Mouse (Mus musculus) forebrain, embryonic 14.5 days (tissue): ENCODE measurements at regions not wholly inside any gene's neighbourhood (a gene's known extent, or its start where the extent isn't known, plus 50 kb on each side); places are given as distances from the start of the nearest gene placed in this dataset.

ENCODE experiments used
- ATAC-seq: fragments of 200-750 bp; cut with Nextera tagmentation; 2 replicates; pipeline ENCODE4 v1.8.0; 2017; ENCODE audit warnings: mild to moderate bottlenecking, moderate library complexity
- DNase-seq: peaks from one replicate; pipeline ENCODE4 v3.0.0-alpha.2; 2015; ENCODE audit warnings: low spot score
- H3K27ac ChIP-seq: fragments of 300-500 bp; sonication (generic); 2 replicates; pipeline ENCODE4 v1.5.1; 2014; ENCODE audit warnings: low read depth, mild to moderate bottlenecking, control low read depth, low read length, moderate library complexity
- H3K27me3 ChIP-seq: fragments of 300-500 bp; sonication (generic); replicated peaks from 2 replicates; pipeline ENCODE4 v1.6.1; 2014; ENCODE audit warnings: low read length, control low read depth, mixed read lengths; ENCODE audit not compliant: control insufficient read depth, insufficient read depth
- H3K36me3 ChIP-seq: fragments of 300-500 bp; sonication (generic); 2 replicates; pipeline ENCODE4 v1.6.1; 2014; ENCODE audit warnings: low read length, control low read depth; ENCODE audit not compliant: control insufficient read depth, insufficient read depth
- H3K4me1 ChIP-seq: fragments of 300-500 bp; sonication (generic); 2 replicates; pipeline ENCODE4 v1.6.1; 2014; ENCODE audit warnings: antibody characterized with exemption, low read length, control low read depth; ENCODE audit not compliant: control insufficient read depth, insufficient read depth
- H3K4me2 ChIP-seq: fragments of 300-500 bp; sonication (generic); 2 replicates; pipeline ENCODE4 v1.6.1; 2014; ENCODE audit warnings: mild to moderate bottlenecking, control low read depth, low read length
- H3K4me3 ChIP-seq: fragments of 300-500 bp; sonication (generic); 2 replicates; pipeline ENCODE4 v1.5.1; 2014; ENCODE audit warnings: low read depth, low read length, control low read depth
- H3K9ac ChIP-seq: fragments of 300-500 bp; sonication (generic); 2 replicates; pipeline ENCODE4 v1.6.1; 2014; ENCODE audit warnings: mild to moderate bottlenecking, low read length, control low read depth, moderate library complexity
- H3K9me3 ChIP-seq: fragments of 300-500 bp; sonication (generic); replicated peaks from 2 replicates; pipeline ENCODE4 v1.6.1; 2016; ENCODE audit warnings: low read length, control low read depth, mixed read lengths; ENCODE audit not compliant: control insufficient read depth
- WGBS: fragments of 180-500 bp; shearing (Covaris S2); extraction: QIAGEN DNeasy Blood & Tissue Kit; methylation state at CpG from one replicate; pipeline ENCODE4 v1.1.7; 2014; 5-methylcytosine and 5-hydroxymethylcytosine counted together

DNA sequence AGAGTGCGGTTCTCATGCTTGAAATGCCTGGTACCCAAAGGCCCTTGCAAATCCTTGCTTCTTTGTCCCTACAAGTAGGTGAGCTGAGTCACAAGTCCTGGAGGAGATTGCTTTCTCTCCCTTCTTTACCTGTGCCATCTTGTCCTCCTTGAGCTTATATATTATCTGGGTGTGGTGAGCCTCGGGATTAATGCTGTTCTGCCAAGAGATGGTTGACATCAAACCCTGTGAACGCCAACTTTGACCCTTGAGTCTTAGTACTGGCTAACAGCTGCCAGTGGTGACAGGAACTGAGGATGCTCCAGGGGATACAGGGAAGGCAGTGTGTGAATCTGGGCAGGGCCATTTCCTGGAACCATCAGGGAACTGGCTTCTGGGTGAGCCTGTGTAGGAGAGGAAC, 1160.5 kb upstream of the A1bg start:
- no peaks in the 10 kb centered on the region for H3K4me1 ChIP-seq
- H3K4me2 ChIP-seq = no peak overlapping the region
- H3K4me3 ChIP-seq = no peak overlapping the region
- H3K27me3 ChIP-seq = no peaks in the 10 kb centered on the region
- 93% methylated on average over 3 of the region's 3 CpGs for WGBS
- no peak overlapping the region for H3K9ac ChIP-seq
- H3K36me3 ChIP-seq = no peaks in the 10 kb centered on the region
- no peaks in the 10 kb centered on the region for H3K9me3 ChIP-seq
- H3K27ac ChIP-seq = no peak overlapping the region
- DNase-seq (no peak), ATAC-seq (no peak)

DNA sequence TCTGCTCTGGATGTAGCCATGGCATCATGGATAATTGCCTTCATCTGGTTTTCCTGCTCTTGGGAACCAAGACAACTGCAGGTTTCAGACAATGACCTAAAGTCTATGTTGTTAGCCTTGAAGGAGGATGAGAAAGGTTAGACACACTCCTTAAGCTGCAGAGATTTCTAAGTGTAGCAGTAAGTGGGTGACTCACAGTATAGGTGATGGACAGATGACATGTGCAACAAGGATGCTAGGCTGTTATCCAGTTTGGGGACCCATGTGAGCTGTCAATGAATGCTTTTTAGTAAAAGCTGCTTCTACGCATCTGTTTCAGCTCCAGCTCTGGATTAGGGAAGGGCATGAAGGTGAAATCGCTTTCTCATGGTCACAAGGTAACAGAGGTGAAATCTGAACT, 1159.7 kb upstream of the A1bg start:
- Histone ChIP-seq H3K4me1 (no peaks in the 10 kb centered on the region), H3K9ac (no peak overlapping the region), H3K36me3 (no peaks in the 10 kb centered on the region), H3K4me3 (no peak overlapping the region), H3K27ac (no peak overlapping the region), H3K4me2 (no peak overlapping the region), H3K27me3 (no peaks in the 10 kb centered on the region), H3K9me3 (no peaks in the 10 kb centered on the region)
- no peak for DNase-seq
- WGBS = 94% methylated on average over 2 of the region's 2 CpGs
- ATAC-seq = no peak

DNA sequence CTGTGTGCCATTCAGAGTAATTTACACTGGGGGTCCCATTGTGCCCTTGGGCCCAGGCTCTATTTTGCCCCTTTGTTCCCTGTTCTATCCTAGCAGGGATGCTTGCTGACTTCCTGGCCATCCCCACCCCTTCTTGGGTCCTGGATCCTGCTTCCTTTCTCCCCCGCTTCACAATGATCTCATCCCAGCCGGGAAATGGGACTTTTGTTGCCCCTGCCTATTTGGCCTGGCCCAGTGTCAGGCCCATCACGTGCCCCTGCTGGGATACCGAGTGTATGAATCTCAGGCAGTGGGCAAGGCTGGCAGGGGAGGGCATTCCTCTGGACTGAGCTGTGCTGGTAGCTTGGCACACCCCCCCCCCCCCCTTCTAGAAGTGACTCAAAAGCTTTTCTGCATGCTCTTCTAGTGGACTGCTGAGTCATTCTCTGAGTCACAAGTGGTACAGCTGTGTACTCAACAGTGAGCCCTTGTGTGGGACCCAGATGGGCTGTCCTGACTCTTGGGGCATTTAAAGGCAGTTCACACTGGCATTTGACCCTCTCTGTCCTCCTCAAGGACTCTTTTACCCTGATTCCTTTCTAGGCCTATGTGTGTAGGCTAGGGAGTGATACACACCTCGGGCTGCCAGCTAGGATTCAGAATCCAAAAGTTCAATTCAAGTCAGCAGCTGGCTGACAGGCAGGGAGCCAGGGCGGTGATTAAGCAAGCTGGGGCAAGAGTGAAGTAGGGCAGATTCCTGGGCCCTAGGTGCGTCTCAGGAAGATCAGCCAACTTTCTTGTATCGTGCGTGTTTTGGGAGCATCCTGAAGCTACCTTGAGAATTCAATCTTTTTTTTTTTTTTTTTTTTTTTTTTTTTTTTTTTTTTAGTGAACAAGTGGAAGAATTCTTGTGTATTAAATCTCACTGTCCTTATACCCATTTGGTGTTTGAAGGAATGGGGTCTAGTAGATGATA, 1156.6 kb upstream of the A1bg start:
- Histone ChIP-seq H3K4me1 (no peaks in the 10 kb centered on the region), H3K36me3 (no peaks in the 10 kb centered on the region), H3K27ac (no peak overlapping the region), H3K9ac (no peak overlapping the region), H3K9me3 (no peaks in the 10 kb centered on the region), H3K4me3 (no peak overlapping the region), H3K4me2 (no peak overlapping the region), H3K27me3 (no peaks in the 10 kb centered on the region)
- 70% methylated on average over 9 of the region's 9 CpGs for WGBS
- ATAC-seq = peak; percentile 48
- peak; percentile 17 for DNase-seq

DNA sequence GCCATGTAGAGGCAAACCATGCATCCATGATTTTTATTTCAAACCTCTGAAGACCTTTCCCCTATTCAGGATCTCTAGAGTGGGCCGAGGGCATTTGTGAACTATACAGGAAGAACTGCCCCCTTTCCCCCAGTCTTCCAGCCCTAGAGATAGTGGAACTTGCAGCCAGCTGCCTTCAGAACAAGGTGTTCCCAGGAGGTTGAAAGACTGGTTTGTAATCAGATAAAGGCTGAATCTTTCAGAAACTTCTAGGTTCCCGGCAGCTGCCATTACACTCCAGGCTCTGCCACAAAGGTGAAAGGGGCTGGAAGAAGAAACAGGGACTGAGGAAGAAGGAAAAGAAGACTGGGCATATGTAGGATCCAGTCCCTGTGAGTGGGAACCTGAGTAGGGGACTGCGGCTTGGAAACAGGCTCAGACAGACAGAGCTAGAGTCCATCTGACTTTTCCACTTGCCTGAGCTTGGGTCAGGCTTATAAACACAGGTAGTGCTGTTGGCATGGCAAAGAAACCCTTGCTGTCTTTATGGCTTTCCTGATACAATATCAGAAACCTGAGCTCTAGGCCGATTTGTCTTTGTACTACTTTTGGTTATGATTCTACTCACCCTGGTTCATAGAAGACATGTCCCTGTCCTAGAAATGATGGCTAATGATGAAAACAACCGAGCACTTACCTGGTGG, 1153.9 kb upstream of the A1bg start:
- DNase-seq = no peak
- no peak overlapping the region for H3K27ac ChIP-seq
- no peaks in the 10 kb centered on the region for H3K36me3 ChIP-seq
- ATAC-seq = no peak
- no peaks in the 10 kb centered on the region for H3K27me3 ChIP-seq
- H3K4me2 ChIP-seq = no peak overlapping the region
- 89% methylated on average over 5 of the region's 5 CpGs for WGBS
- H3K4me3 ChIP-seq = no peak overlapping the region
- no peak overlapping the region for H3K9ac ChIP-seq
- H3K4me1 ChIP-seq = no peaks in the 10 kb centered on the region
- no peaks in the 10 kb centered on the region for H3K9me3 ChIP-seq

DNA sequence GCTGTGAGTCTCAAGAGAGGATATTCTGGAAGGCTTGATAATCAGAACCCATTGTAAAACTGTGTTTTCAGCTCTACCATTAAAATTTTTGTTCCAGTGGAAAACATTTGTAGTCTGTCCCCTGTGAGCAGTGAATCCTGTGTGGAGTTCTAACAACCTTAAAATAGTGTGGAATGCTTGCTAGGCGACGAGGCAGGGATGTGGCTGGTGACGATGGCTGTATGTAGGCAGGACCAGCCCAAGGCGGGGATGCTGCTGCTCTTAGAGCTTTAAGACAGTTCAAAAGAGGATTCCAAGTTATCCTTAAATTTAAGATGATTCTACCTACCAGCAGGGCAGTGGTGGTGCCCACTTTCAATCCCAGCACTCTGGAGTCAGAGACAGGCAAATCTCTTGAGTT, 1151.9 kb upstream of the A1bg start:
- WGBS = 96% methylated on average over 4 of the region's 4 CpGs
- no peaks in the 10 kb centered on the region for H3K27me3 ChIP-seq
- ATAC-seq = no peak
- no peak overlapping the region for H3K9ac ChIP-seq
- H3K4me3 ChIP-seq = no peak overlapping the region
- H3K36me3 ChIP-seq = no peaks in the 10 kb centered on the region
- no peak for DNase-seq
- no peak overlapping the region for H3K4me2 ChIP-seq
- H3K9me3 ChIP-seq = no peaks in the 10 kb centered on the region
- no peak overlapping the region for H3K27ac ChIP-seq
- H3K4me1 ChIP-seq = no peaks in the 10 kb centered on the region

DNA sequence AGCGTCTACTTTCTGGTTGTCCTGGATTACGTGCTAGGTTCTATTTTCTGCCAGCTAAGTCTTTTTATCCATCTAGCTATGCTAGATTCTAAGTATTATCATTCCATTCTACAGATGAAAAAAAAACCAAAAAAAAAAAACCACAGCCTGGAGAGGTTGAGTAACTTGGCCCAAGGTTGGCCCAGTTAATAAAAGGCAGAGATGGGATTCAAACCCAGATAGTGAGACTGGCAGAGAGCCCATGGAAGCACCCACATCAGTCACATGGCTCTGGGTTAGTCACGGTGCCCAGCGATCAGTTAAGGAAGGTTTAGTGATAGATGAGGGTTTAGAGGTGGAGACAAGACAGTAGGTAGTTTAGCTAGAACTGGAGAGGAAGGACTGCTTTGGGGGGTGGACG, 1150.8 kb upstream of the A1bg start:
- Histone ChIP-seq H3K9me3 (no peaks in the 10 kb centered on the region), H3K4me1 (no peaks in the 10 kb centered on the region), H3K36me3 (no peaks in the 10 kb centered on the region), H3K4me2 (no peak overlapping the region), H3K27ac (no peak overlapping the region), H3K9ac (no peak overlapping the region), H3K4me3 (no peak overlapping the region), H3K27me3 (no peaks in the 10 kb centered on the region)
- 95% methylated on average over 5 of the region's 5 CpGs for WGBS
- DNase-seq (no peak), ATAC-seq (no peak)

GRCm38 (mm10) chr15:62071311-62071710, 1148.5 kb upstream of the A1bg start:
- 94% methylated on average over 2 of the region's 2 CpGs for WGBS
- ATAC-seq = no peak
- no peak overlapping the region for H3K27ac ChIP-seq

GRCm38 (mm10) chr15:62068422-62069160, 1145.8 kb upstream of the A1bg start:
- no peaks in the 10 kb centered on the region for H3K27me3 ChIP-seq
- H3K9me3 ChIP-seq = no peaks in the 10 kb centered on the region
- no peak overlapping the region for H3K4me3 ChIP-seq
- H3K9ac ChIP-seq = no peak overlapping the region
- no peaks in the 10 kb centered on the region for H3K36me3 ChIP-seq
- 68% methylated on average over 11 of the region's 11 CpGs for WGBS
- H3K4me1 ChIP-seq = no peaks in the 10 kb centered on the region; the same call in 1 of the 2 replicates
- no peak overlapping the region for H3K27ac ChIP-seq
- no peak overlapping the region for H3K4me2 ChIP-seq
- peak; percentile 9 for DNase-seq
- ATAC-seq = no peak

More at GRCm38 (mm10) chr15:62071311-62071710, 1148.5 kb upstream of the A1bg start:
- DNase-seq = no peak
- no peak overlapping the region for H3K9ac ChIP-seq
- no peak overlapping the region for H3K4me3 ChIP-seq
- no peaks in the 10 kb centered on the region for H3K27me3 ChIP-seq
- no peaks in the 10 kb centered on the region; the same call in 1 of the 2 replicates for H3K4me1 ChIP-seq
- H3K4me2 ChIP-seq = no peak overlapping the region
- no peaks in the 10 kb centered on the region for H3K9me3 ChIP-seq
- no peaks in the 10 kb centered on the region for H3K36me3 ChIP-seq
